Mouse (Mus musculus): ENCODE results near the gene Mnt. TPM values are rescaled to one million over a fixed set of nuclear protein-coding genes. Genes with fewer than 3 reads are reported as not detected.

Mnt gene
- polyA plus RNA-seq, 1 experiment from 2014 or later, result 7.4 TPM

Other genes with a start within 250 kb of the Mnt start
- 1.5 and 1.6 TPM in 2 replicates for gene Rap1gap2, start 220.0 kb upstream of the Mnt start, polyA plus RNA-seq (2016; fragmentation: Nextera tagmentation; extraction: Ambion mirVana)
- gene Ccdc92b, start 211.3 kb upstream of the Mnt start, polyA plus RNA-seq (2016; fragmentation: Nextera tagmentation; extraction: Ambion mirVana), result 0.61 and 1.2 TPM in 2 replicates
- gene Cluh, start 181.4 kb upstream of the Mnt start, polyA plus RNA-seq (2016; fragmentation: Nextera tagmentation; extraction: Ambion mirVana), result 24.7 and 26.4 TPM in 2 replicates
- gene Pafah1b1, start 106.2 kb upstream of the Mnt start, polyA plus RNA-seq (2016; fragmentation: Nextera tagmentation; extraction: Ambion mirVana), result 49.5 and 54.0 TPM in 2 replicates
- gene Mettl16, start 60.1 kb upstream of the Mnt start, polyA plus RNA-seq (2016; fragmentation: Nextera tagmentation; extraction: Ambion mirVana), result 47.5 and 70.2 TPM in 2 replicates
- gene Sgsm2, start 66.1 kb downstream of the Mnt start, polyA plus RNA-seq (2016; fragmentation: Nextera tagmentation; extraction: Ambion mirVana), result 7.8 and 10.7 TPM in 2 replicates
- gene Tsr1, start 67.2 kb downstream of the Mnt start, polyA plus RNA-seq (2016; fragmentation: Nextera tagmentation; extraction: Ambion mirVana), result 35.9 and 47.5 TPM in 2 replicates
- gene Smg6, start 94.9 kb downstream of the Mnt start, polyA plus RNA-seq (2016; fragmentation: Nextera tagmentation; extraction: Ambion mirVana), result 18.7 and 19.2 TPM in 2 replicates
- 17.6 and 24.4 TPM in 2 replicates for gene Srr, start 95.0 kb downstream of the Mnt start, polyA plus RNA-seq (2016; fragmentation: Nextera tagmentation; extraction: Ambion mirVana)